Mouse (Mus musculus): ENCODE measurements at regions not wholly inside any gene's neighbourhood (a gene's known extent, or its start where the extent isn't known, plus 50 kb on each side); places are given as distances from the start of the nearest gene placed in this dataset.
"Not testable (repeated sequence)": the region's sequence is repeated elsewhere in the genome, so short reads cannot be mapped to it uniquely, and the experiment has no call there.

GRCm38 (mm10) chr12:79989582-79990110 lies 123.2 kb downstream of the Zfp36l1 start:
- DNase-seq (ENCODE audit: low spot score), result no peak

- DNase-seq (ENCODE audit: low spot score), result no peak
Measured at GRCm38 (mm10) chr12:79988401-79989358, 124.1 kb downstream of the Zfp36l1 start.

GRCm38 (mm10) chr12:79986241-79986976 lies 126.4 kb downstream of the Zfp36l1 start:
- no peak for DNase-seq (ENCODE audit: low spot score)

- no peak for DNase-seq (ENCODE audit: low spot score)
Measured at GRCm38 (mm10) chr12:79984985-79985747, 127.6 kb downstream of the Zfp36l1 start.

GRCm38 (mm10) chr12:79984025-79984790 lies 128.6 kb downstream of the Zfp36l1 start:
- DNase-seq (ENCODE audit: low spot score), result no peak

GRCm38 (mm10) chr12:79983232-79983631 lies 129.6 kb downstream of the Zfp36l1 start:
- DNase-seq (ENCODE audit: low spot score), result no peak

- DNase-seq (ENCODE audit: low spot score), result not testable (repeated sequence)
Measured at GRCm38 (mm10) chr12:79982497-79982896, 130.3 kb downstream of the Zfp36l1 start.

GRCm38 (mm10) chr12:79980711-79981110 lies 132.1 kb downstream of the Zfp36l1 start:
- DNase-seq (ENCODE audit: low spot score), result no peak

GRCm38 (mm10) chr12:79977136-79977535 lies 135.7 kb downstream of the Zfp36l1 start:
- no peak for DNase-seq (ENCODE audit: low spot score)

- DNase-seq (ENCODE audit: low spot score), result no peak
Measured at GRCm38 (mm10) chr12:79975466-79976239, 137.2 kb downstream of the Zfp36l1 start.

- no peak for DNase-seq (ENCODE audit: low spot score)
Measured at GRCm38 (mm10) chr12:79975050-79975449, 137.8 kb downstream of the Zfp36l1 start.

- DNase-seq (ENCODE audit: low spot score), result peak; percentile 67
Measured at GRCm38 (mm10) chr12:79974530-79974929, 138.3 kb downstream of the Zfp36l1 start.

GRCm38 (mm10) chr12:79973566-79974230 lies 139.1 kb downstream of the Zfp36l1 start:
- no peak for DNase-seq (ENCODE audit: low spot score)

- no peak for DNase-seq (ENCODE audit: low spot score)
Measured at GRCm38 (mm10) chr12:79970981-79971390, 141.8 kb downstream of the Zfp36l1 start.

- peak; percentile 51 for DNase-seq (ENCODE audit: low spot score)
Measured at GRCm38 (mm10) chr12:79970227-79970901, 142.4 kb downstream of the Zfp36l1 start.

GRCm38 (mm10) chr12:79969346-79970226 lies 143.2 kb downstream of the Zfp36l1 start:
- peak; percentile 43 for DNase-seq (ENCODE audit: low spot score)

- DNase-seq (ENCODE audit: low spot score), result no peak
Measured at GRCm38 (mm10) chr12:79968676-79969075, 144.1 kb downstream of the Zfp36l1 start.
